Mouse (Mus musculus) gastrocnemius, postnatal 4 days (tissue): Measurements from ENCODE around the gene Mlf1. TPM values are rescaled to one million over a fixed set of nuclear protein-coding genes. Genes with fewer than 3 reads are reported as not detected.

Experiments
- DNase-seq, 2 experiments: peaks; one replicate each; pipeline ENCODE4 v3.0.0; 2021 to 2022; ENCODE audit warnings: low spot score in 2 of 2, mixed read lengths in 2 of 2
- total RNA-seq, 2 experiments: library from RNA; stranded (reverse); gene quantifications; 2 replicates each; pipeline ENCODE4 v1.2.3; 2021

Gene Mlf1
- total RNA-seq, 2 experiments from 2014 or later, result 488 to 502 TPM

DNA sequence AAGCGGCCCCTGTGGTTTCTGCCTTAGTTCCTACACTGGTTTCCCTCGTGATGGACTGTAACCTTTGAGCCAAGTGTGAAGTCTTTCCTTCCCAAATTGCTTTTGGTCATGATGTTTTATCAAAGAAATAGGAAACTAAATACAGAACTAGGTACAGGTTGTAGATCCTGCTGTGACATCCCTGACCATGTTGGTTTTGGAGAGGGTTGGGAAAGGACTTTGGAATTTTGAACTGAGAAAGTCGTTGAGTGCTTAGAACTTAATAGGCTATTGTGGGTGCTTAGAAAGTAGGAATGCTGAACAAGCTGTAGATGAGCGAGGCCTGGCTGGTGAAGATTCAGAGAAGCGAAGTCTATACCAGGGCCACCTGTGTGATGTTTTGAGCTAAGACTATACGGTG is 60.1 kb downstream of the Mlf1 start:
- no peak for DNase-seq

DNA sequence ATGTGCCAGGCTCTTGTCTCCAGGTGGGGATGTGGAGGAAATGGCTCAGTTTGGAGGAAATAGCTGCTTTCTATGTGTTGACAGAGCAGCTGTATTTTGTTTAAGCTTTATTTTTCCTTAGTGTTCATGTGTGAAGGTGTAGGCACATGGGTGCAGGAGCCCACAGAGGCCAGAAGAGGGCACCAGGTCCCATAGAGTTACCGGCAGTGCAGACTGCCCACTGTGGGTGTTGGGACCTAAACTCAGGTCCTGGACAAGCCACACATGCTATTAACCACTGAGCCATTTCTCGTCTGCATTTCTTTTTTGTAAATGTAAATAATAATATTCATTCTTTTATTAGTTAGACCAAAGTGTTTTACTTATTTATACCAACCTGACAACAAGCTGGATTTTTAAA is 73.2 kb downstream of the Mlf1 start:
- no peak for DNase-seq

Other genes starting within 250 kb of the Mlf1 start
- gene Gm17402, start 1.1 kb downstream of the Mlf1 start, total RNA-seq, result not detected
- 10 to 100 TPM; 57.0 to 66.9 TPM for gene Gfm1, start 56.0 kb downstream of the Mlf1 start, total RNA-seq
- gene Lxn, start 89.8 kb downstream of the Mlf1 start, total RNA-seq, result 10 to 100 TPM; 23.9 to 26.5 TPM
- 1 to 10 TPM; 2.4 to 2.7 TPM for gene Rarres1, start 141.4 kb downstream of the Mlf1 start, total RNA-seq
- gene Mfsd1, start 208.6 kb downstream of the Mlf1 start, total RNA-seq, result 10 to 100 TPM; 35.4 to 36.9 TPM